Mouse (Mus musculus): ENCODE measurements at regions not wholly inside any gene's neighbourhood (a gene's known extent, or its start where the extent isn't known, plus 50 kb on each side); places are given as distances from the start of the nearest gene placed in this dataset.

DNA sequence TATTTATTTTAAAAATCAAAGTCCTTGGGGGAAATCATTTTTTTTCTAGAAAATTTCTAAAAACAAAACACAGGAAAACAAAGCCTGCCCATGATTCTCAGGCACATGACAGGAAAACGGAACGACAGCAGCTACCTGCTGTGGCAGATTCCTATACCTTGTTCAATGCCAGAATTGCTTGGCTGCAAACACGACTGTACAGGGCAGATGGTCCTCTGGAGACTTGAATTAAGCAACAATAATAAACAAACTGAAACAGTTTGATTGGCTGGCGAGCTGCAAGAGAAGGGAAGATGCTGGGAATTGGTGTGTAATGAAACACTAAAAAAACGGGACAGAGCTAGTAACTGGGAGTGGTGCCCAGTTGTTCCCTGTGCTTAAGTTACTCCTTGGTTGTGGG is 280.1 kb downstream of the Slc4a3 start:
- H3K4me1 ChIP-seq (replicated peaks; ENCODE audit: control insufficient read depth, insufficient read depth) = no peaks in the 10 kb centered on the region
- H3K4me2 ChIP-seq (replicated peaks; ENCODE audit: low read depth) = no peak overlapping the region
- H3K27me3 ChIP-seq (ENCODE audit: control insufficient read depth, insufficient read depth, low read length) = no peaks in the 10 kb centered on the region
- no peak for DNase-seq (ENCODE audit: low spot score)
- H3K9ac ChIP-seq (ENCODE audit: low read length) = no peak overlapping the region
- ATAC-seq (ENCODE audit: low FRiP score, low TSS enrichment) = no peak
- H3K27ac ChIP-seq (replicated peaks) = no peak overlapping the region
- H3K9me3 ChIP-seq (ENCODE audit: control insufficient read depth, low read length) = no peaks in the 10 kb centered on the region
- TF ChIP-seq EP300 (optimal IDR thresholded peaks at IDR 0.05) (no peak), CTCF (IDR thresholded peaks at IDR 0.05; ENCODE audit: low read depth) (no peak)
- no peak overlapping the region for H3K4me3 ChIP-seq (ENCODE audit: low read depth, low read length)
- H3K36me3 ChIP-seq (ENCODE audit: control insufficient read depth, insufficient read depth, low read length) = no peaks in the 10 kb centered on the region
- 53% methylated on average over 5 of the region's 5 CpGs for WGBS

GRCm38 (mm10) chr1:75833071-75833830 is 287.2 kb downstream of the Slc4a3 start:
- Histone ChIP-seq H3K9ac (ENCODE audit: low read length) (no peak overlapping the region), H3K36me3 (ENCODE audit: control insufficient read depth, insufficient read depth, low read length) (no peaks in the 10 kb centered on the region), H3K4me3 (ENCODE audit: low read depth, low read length) (no peak overlapping the region), H3K9me3 (ENCODE audit: control insufficient read depth, low read length) (no peaks in the 10 kb centered on the region), H3K4me2 (replicated peaks; ENCODE audit: low read depth) (no peak overlapping the region), H3K27ac (replicated peaks) (no peak overlapping the region), H3K4me1 (replicated peaks; ENCODE audit: control insufficient read depth, insufficient read depth) (no peaks in the 10 kb centered on the region), H3K27me3 (ENCODE audit: control insufficient read depth, insufficient read depth, low read length) (no peaks in the 10 kb centered on the region)
- DNase-seq (ENCODE audit: low spot score) (no peak), ATAC-seq (ENCODE audit: low FRiP score, low TSS enrichment) (no peak)
- WGBS = 36% methylated on average over 12 of the region's 12 CpGs
- TF ChIP-seq EP300 (optimal IDR thresholded peaks at IDR 0.05) = no peak

GRCm38 (mm10) chr1:75834361-75834760 is 288.3 kb downstream of the Slc4a3 start:
- Histone ChIP-seq H3K4me3 (ENCODE audit: low read depth, low read length) (no peak overlapping the region), H3K9ac (ENCODE audit: low read length) (no peak overlapping the region), H3K4me1 (replicated peaks; ENCODE audit: control insufficient read depth, insufficient read depth) (no peaks in the 10 kb centered on the region), H3K4me2 (replicated peaks; ENCODE audit: low read depth) (no peak overlapping the region), H3K9me3 (ENCODE audit: control insufficient read depth, low read length) (no peaks in the 10 kb centered on the region), H3K27me3 (ENCODE audit: control insufficient read depth, insufficient read depth, low read length) (no peaks in the 10 kb centered on the region), H3K36me3 (ENCODE audit: control insufficient read depth, insufficient read depth, low read length) (no peaks in the 10 kb centered on the region), H3K27ac (replicated peaks) (no peak overlapping the region)
- DNase-seq (ENCODE audit: low spot score) (no peak), ATAC-seq (ENCODE audit: low FRiP score, low TSS enrichment) (no peak)
- TF ChIP-seq EP300 (optimal IDR thresholded peaks at IDR 0.05) (no peak), CTCF (IDR thresholded peaks at IDR 0.05; ENCODE audit: low read depth) (no peak)
- 62% methylated on average over 3 of the region's 3 CpGs for WGBS

- TF ChIP-seq EP300 (optimal IDR thresholded peaks at IDR 0.05) (no peak), CTCF (IDR thresholded peaks at IDR 0.05; ENCODE audit: low read depth) (no peak)
- WGBS = 84% methylated on average over 11 of the region's 11 CpGs
- H3K27ac ChIP-seq (replicated peaks) = no peak overlapping the region
- H3K4me3 ChIP-seq (ENCODE audit: low read depth, low read length) = no peak overlapping the region
- no peak overlapping the region for H3K4me2 ChIP-seq (replicated peaks; ENCODE audit: low read depth)
- H3K9me3 ChIP-seq (ENCODE audit: control insufficient read depth, low read length) = no peaks in the 10 kb centered on the region
- DNase-seq (ENCODE audit: low spot score) (no peak), ATAC-seq (ENCODE audit: low FRiP score, low TSS enrichment) (no peak)
- H3K9ac ChIP-seq (ENCODE audit: low read length) = no peak overlapping the region
- no peaks in the 10 kb centered on the region for H3K27me3 ChIP-seq (ENCODE audit: control insufficient read depth, insufficient read depth, low read length)
- H3K36me3 ChIP-seq (ENCODE audit: control insufficient read depth, insufficient read depth, low read length) = no peaks in the 10 kb centered on the region
- H3K4me1 ChIP-seq (replicated peaks; ENCODE audit: control insufficient read depth, insufficient read depth) = no peaks in the 10 kb centered on the region; the same call in 1 of the 2 replicates
These were observed 293.6 kb downstream of the Slc4a3 start for GRCm38 (mm10) chr1:75839551-75840223.

DNA sequence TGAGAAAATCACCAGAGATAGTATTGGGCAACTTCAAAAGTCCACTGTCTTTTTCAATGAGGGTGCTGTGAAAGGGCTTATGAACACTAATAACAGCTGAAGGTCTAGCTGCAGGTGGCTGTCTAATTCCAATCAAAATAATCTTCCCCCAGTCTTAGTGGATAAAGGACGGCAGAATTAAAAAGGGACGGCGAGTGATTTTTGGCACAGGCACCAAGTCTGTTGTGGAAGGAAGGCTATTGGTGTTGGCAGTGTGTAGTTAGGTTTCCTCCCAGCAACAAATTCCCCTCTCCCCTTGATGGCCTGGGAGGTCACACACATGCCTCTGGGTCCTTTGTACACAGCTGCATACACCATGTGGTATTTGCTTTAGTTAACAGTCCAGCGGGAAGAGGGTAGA is 296.3 kb downstream of the Slc4a3 start:
- DNase-seq (ENCODE audit: low spot score) (no peak), ATAC-seq (ENCODE audit: low FRiP score, low TSS enrichment) (no peak)
- TF ChIP-seq CTCF (IDR thresholded peaks at IDR 0.05; ENCODE audit: low read depth) = no peak
- TF ChIP-seq EP300 (optimal IDR thresholded peaks at IDR 0.05) = no peak
- Histone ChIP-seq H3K4me3 (ENCODE audit: low read depth, low read length) (no peak overlapping the region), H3K9ac (ENCODE audit: low read length) (no peak overlapping the region), H3K9me3 (ENCODE audit: control insufficient read depth, low read length) (no peaks in the 10 kb centered on the region), H3K4me1 (replicated peaks; ENCODE audit: control insufficient read depth, insufficient read depth) (no peaks in the 10 kb centered on the region; the same call in 1 of the 2 replicates), H3K36me3 (ENCODE audit: control insufficient read depth, insufficient read depth, low read length) (no peaks in the 10 kb centered on the region), H3K27ac (replicated peaks) (no peak overlapping the region), H3K4me2 (replicated peaks; ENCODE audit: low read depth) (no peak overlapping the region), H3K27me3 (ENCODE audit: control insufficient read depth, insufficient read depth, low read length) (no peaks in the 10 kb centered on the region)
- WGBS = 71% methylated on average over 4 of the region's 4 CpGs

DNA sequence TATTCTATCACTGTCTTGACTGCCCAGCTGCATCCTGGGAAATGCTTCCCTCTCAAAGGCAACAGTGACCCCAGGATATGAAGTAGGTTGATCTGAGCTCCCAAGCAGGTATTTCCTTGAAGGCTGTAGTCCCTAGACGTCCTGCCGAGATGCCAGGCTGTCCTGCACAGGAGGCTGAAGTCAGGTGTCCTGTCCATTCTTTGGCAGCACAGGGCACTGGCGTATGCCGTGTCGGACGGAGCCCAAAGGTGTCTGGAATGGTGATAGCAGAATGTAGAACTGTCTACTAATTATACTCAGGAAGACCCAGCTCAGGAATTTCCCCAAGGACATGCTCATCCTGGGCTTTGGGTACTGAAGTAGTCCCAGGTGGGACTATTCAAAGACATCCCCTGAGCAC is 297.3 kb downstream of the Slc4a3 start:
- no peaks in the 10 kb centered on the region for H3K9me3 ChIP-seq (ENCODE audit: control insufficient read depth, low read length)
- H3K27ac ChIP-seq (replicated peaks) = no peak overlapping the region
- WGBS = 91% methylated on average over 6 of the region's 6 CpGs
- no peak for TF ChIP-seq CTCF (IDR thresholded peaks at IDR 0.05; ENCODE audit: low read depth)
- TF ChIP-seq EP300 (optimal IDR thresholded peaks at IDR 0.05) = no peak
- H3K4me3 ChIP-seq (ENCODE audit: low read depth, low read length) = no peak overlapping the region
- no peaks in the 10 kb centered on the region for H3K27me3 ChIP-seq (ENCODE audit: control insufficient read depth, insufficient read depth, low read length)
- no peaks in the 10 kb centered on the region; the same call in 1 of the 2 replicates for H3K4me1 ChIP-seq (replicated peaks; ENCODE audit: control insufficient read depth, insufficient read depth)
- no peak overlapping the region for H3K9ac ChIP-seq (ENCODE audit: low read length)
- no peaks in the 10 kb centered on the region for H3K36me3 ChIP-seq (ENCODE audit: control insufficient read depth, insufficient read depth, low read length)
- H3K4me2 ChIP-seq (replicated peaks; ENCODE audit: low read depth) = no peak overlapping the region
- ATAC-seq (ENCODE audit: low FRiP score, low TSS enrichment) = no peak
- DNase-seq (ENCODE audit: low spot score) = no peak

Data from stomach, postnatal 0 days (tissue).